Mouse (Mus musculus) adrenal gland, adult 2 months (tissue): ENCODE data around the gene Gm10803. TPM values are rescaled to one million over a fixed set of nuclear protein-coding genes. Genes with fewer than 3 reads are reported as not detected.

Experiments
- DNase-seq: peaks from one replicate; pipeline ENCODE4 v3.0.0; 2021
- polyA plus RNA-seq: library from polyadenylated mRNA; depleted of rRNA; stranded (reverse); fragments of >200 nt; gene quantifications from 2 replicates; pipeline ENCODE4 v1.2.3, GENCODE M21; 2012; rRNA removed
- total RNA-seq, 2 experiments: library from RNA; stranded (reverse); gene quantifications; 2 replicates each; pipeline ENCODE4 v1.2.3; 2021

The Gm10803 gene
- total and polyA plus RNA-seq, 3 experiments, result not detected

DNA sequence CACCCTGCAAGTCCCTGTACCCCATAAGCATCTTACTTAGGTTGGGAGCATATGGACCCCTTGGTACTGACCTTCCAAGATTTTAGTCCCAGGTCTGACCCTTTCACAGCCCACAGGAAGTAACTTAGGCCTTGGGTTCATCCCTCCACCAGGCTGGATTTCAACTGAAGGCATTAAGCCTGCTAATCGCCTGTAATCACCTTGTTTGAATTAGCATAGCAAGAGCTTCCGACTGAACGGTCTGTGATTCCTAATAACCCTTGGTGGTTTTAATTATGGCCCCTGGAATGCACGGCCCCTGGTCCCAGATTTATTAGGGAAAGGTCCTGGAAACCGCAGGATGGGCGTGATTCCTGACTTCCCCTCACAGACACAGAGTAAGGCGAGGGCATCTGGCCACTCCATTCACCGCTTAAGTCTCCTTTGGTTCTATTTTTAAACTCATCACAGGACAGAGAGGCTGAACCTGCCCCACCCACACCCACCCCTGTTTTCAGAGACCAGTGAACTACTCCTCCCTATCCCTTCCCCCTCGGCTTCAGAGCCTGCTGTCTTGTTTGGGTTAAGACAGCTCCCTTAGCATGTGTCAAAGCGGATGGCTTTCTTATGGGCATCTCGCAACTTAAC, 31.9 kb downstream of the Gm10803 start:
- DNase-seq, result no peak

GRCm38 (mm10) chr2:93593121-93593520, 32.8 kb downstream of the Gm10803 start:
- DNase-seq, result peak; percentile 51

DNA sequence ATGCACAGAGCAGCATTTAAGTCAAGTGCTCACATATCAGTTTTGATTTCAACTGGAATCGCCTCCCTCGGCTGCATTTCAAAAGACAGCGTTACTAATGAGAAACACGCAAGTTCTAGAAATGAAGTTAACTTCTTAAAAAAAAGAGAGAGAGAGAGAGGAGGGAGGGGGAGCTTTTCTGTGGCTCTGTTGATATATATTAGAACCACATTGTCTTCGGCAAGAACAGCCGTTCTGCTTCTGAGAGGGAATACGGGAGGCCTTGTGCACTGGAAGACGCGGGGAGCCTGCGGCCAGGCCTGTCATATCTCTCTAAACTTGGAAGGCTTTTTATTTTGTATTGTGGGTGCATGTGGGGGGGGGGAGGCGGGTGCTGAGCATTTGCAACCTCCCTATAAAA, 36.8 kb downstream of the Gm10803 start:
- DNase-seq, result no peak

- no peak for DNase-seq
These were observed 39.4 kb downstream of the Gm10803 start for GRCm38 (mm10) chr2:93599731-93600130.

- DNase-seq, result no peak
These were observed 44.4 kb downstream of the Gm10803 start for GRCm38 (mm10) chr2:93604601-93605285.

GRCm38 (mm10) chr2:93608800-93609199, 48.4 kb downstream of the Gm10803 start:
- DNase-seq, result no peak

GRCm38 (mm10) chr2:93613020-93613419, 52.7 kb downstream of the Gm10803 start:
- no peak for DNase-seq

Other genes with a start within 250 kb of the Gm10803 start
- gene Tspan18, start 226.1 kb upstream of the Gm10803 start, total RNA-seq, result 10 to 100 TPM; 48.1 to 57.7 TPM
- gene Tspan18, start 226.1 kb upstream of the Gm10803 start, polyA plus RNA-seq, result 156 and 192 TPM in 2 replicates
- gene Cd82, start 97.4 kb upstream of the Gm10803 start, total RNA-seq, result 10 to 100 TPM; 58.9 to 83.2 TPM
- 125 and 137 TPM in 2 replicates for gene Cd82, start 97.4 kb upstream of the Gm10803 start, polyA plus RNA-seq
- under 1 TPM; 0.26 to 0.62 TPM for gene Alx4, start 81.8 kb downstream of the Gm10803 start, total RNA-seq
- 0.51 and 0.68 TPM in 2 replicates for gene Alx4, start 81.8 kb downstream of the Gm10803 start, polyA plus RNA-seq